Mouse (Mus musculus): ENCODE results near the gene Gm20661.

GRCm38 (mm10) chr9:107984052-107984753, 1.3 kb downstream of the Gm20661 start:
- TF ChIP-seq CTCF (IDR thresholded peaks at IDR 0.05; ENCODE audit: insufficient read depth, low read length), result no peak
- no peak for TF ChIP-seq POLR2A (IDR thresholded peaks at IDR 0.05; ENCODE audit: borderline replicate concordance, extremely low read depth, low read depth, low read length)
